Comparison of ENCODE assay signal across 9 mouse cellular contexts in genomic region chr2:152553774-152554423, GRCm38 (mm10). TPM values are rescaled to one million over a fixed set of nuclear protein-coding genes. Genes with fewer than 3 reads are reported as not detected.
DNase-seq lines count a peak whose midpoint lies in the region; ATAC-seq and TF ChIP-seq lines count a peak whose summit lies in the region.
"Had no signal": no experiment of that assay in that cellular context is flagged by ENCODE, and none has a peak within 500 bp of the region (broad histone marks: within the 10 kb centered on the region; RNA-seq: fewer than 3 reads in every experiment).

No protein-coding gene starts in this region.

- peaks cover 8% of the 10 kb centered on the region for H3K27me3 ChIP-seq in CH12.LX (replicated peaks)
- H3K27me3 ChIP-seq in lung, embryonic 15.5 days: no peaks in the 10 kb centered on the region

- H3K4me1 ChIP-seq in CH12.LX (ENCODE audit: control insufficient read depth in 1 of 2, insufficient read depth in 2 of 2): peaks cover 0 to 19% of the 10 kb centered on the region in 2 experiments; a peak in 2 of 4 replicates
- peaks cover 5% of the 10 kb centered on the region; the same call in 1 of the 2 replicates for H3K4me1 ChIP-seq in embryonic fibroblast, embryonic 13.5 days (ENCODE audit: control insufficient read depth, insufficient read depth, low read length)
- H3K4me1 ChIP-seq in lung, embryonic 15.5 days: 0 out of 2 replicates have a peak, but pooled peaks cover 3% of the 10 kb centered on the region

- H3K9me3 ChIP-seq in CH12.LX (replicated peaks; ENCODE audit: low read length): no peaks in the 10 kb centered on the region
- no peaks in the 10 kb centered on the region for H3K9me3 ChIP-seq in lung, embryonic 15.5 days

- H3K4me3 ChIP-seq in CH12.LX (replicated peaks in 1 of 3; ENCODE audit: low read depth in 2 of 3, low read length in 2 of 3, poor library complexity in 1 of 3): no peak overlapping the region
- no peak overlapping the region for H3K4me3 ChIP-seq in embryonic fibroblast, embryonic 13.5 days (ENCODE audit: insufficient read depth, low read length)
- no peak overlapping the region for H3K4me3 ChIP-seq in lung, embryonic 15.5 days

- peak; percentile 39 for DNase-seq in CH12.LX (ENCODE audit: extremely low read depth)
- peak; percentile 33 to 34 for DNase-seq in adrenal gland, postnatal 4 days (ENCODE audit: low spot score in 2 of 2)
- peak; percentile 65 to 77 for DNase-seq in heart, postnatal 14 days
- DNase-seq in layer of hippocampus, adult 11-12 months (ENCODE audit: low spot score): peak; percentile 55
- DNase-seq in retina, adult 2 months (ENCODE audit: low read depth, low spot score): peak; percentile 20
- no peak for DNase-seq in natural killer cell, adult 2 months (ENCODE audit: low spot score in 2 of 2)

- ATAC-seq in lung, embryonic 15.5 days (ENCODE audit: borderline replicate concordance, extremely low read depth, low FRiP score, low TSS enrichment): no peak

- H3K79me2 ChIP-seq in CH12.LX (replicated peaks; ENCODE audit: control insufficient read depth, extremely low read depth, insufficient read depth, poor library complexity, severe bottlenecking): no peaks in the 10 kb centered on the region

- H3K4me2 ChIP-seq in CH12.LX (ENCODE audit: insufficient read depth, low read depth, poor library complexity, severe bottlenecking): peak overlapping the region; percentile 42; the same call in 1 of the 2 replicates
- H3K4me2 ChIP-seq in lung, embryonic 15.5 days: peak overlapping the region; percentile 34

- in situ Hi-C loops in CH12.LX (cut with MboI; ENCODE audit: low pct_ligation_motif_present, low pct_unique_long_range_greater_than_20kb, low sequenced_read_pairs): no loop called here

- dilution Hi-C loops in CH12.LX (cut with MboI; ENCODE audit: extremely low pct_ligation_motif_present, extremely low pct_unique_long_range_greater_than_20kb, low sequenced_read_pairs): no loop called here

- peak; percentile 67 to 83 for TF ChIP-seq CTCF in CH12.LX (conservative IDR thresholded peaks at IDR 0.05 in 1 of 2, IDR thresholded peaks at IDR 0.05 in 1 of 2; ENCODE audit: low read depth in 2 of 2, low read length in 2 of 2)
- peak; percentile 62 for TF ChIP-seq CTCF in embryonic fibroblast, embryonic 13.5 days (IDR thresholded peaks at IDR 0.05; ENCODE audit: borderline replicate concordance, insufficient read depth, low read length)

- no peak for TF ChIP-seq EP300 in CH12.LX (IDR thresholded peaks at IDR 0.05; ENCODE audit: low read length)

- TF ChIP-seq RAD21 in CH12.LX (IDR thresholded peaks at IDR 0.05; ENCODE audit: low read depth, low read length): peak; percentile 68

- intact Hi-C loops in heart, postnatal 14 days (cut with DNase I): loop anchor here (5.0 kb wide), 2 partner anchors 48 to 103 kb away; partner anchors contain the start of gene Defb36

- 10% methylated on average over 16 of the region's 16 CpGs for WGBS in lung, embryonic 15.5 days

- H3K27ac ChIP-seq in CH12.LX (ENCODE audit: insufficient read depth, low read depth): no peak overlapping the region
- no peak overlapping the region for H3K27ac ChIP-seq in embryonic fibroblast, embryonic 13.5 days (ENCODE audit: insufficient read depth, low read length)
- no peak overlapping the region for H3K27ac ChIP-seq in lung, embryonic 15.5 days

- no peaks in the 10 kb centered on the region for H3K36me3 ChIP-seq in CH12.LX (replicated peaks in 1 of 2; ENCODE audit: control insufficient read depth in 1 of 2, insufficient read depth in 1 of 2, low read length in 1 of 2)
- no peaks in the 10 kb centered on the region for H3K36me3 ChIP-seq in lung, embryonic 15.5 days

- peak overlapping the region; percentile 20; the same call in 1 of the 2 replicates for H3K9ac ChIP-seq in CH12.LX (ENCODE audit: insufficient read depth, low read depth)
- H3K9ac ChIP-seq in lung, embryonic 15.5 days: no peak overlapping the region

- no peak for TF ChIP-seq POLR2A in CH12.LX (IDR thresholded peaks at IDR 0.05; ENCODE audit: low read depth, low read length)
- TF ChIP-seq POLR2A in embryonic fibroblast, embryonic 13.5 days (IDR thresholded peaks at IDR 0.05; ENCODE audit: low read depth, low read length): no peak

TF ChIP-seq in CH12.LX, 34 proteins besides CTCF, POLR2A, EP300 and RAD21:
- TF ChIP-seq HCFC1 (IDR thresholded peaks at IDR 0.05; ENCODE audit: low read depth, low read length) (peak; percentile 25; the same call in 1 of the 2 replicates), SMC3 (IDR thresholded peaks at IDR 0.05; ENCODE audit: low read depth, low read length) (peak; percentile 66), MAZ (IDR thresholded peaks at IDR 0.05; ENCODE audit: low read depth, low read length) (0 out of 2 replicates have a peak, but pooled peaks have one; percentile 61), ETS1 (conservative IDR thresholded peaks at IDR 0.05; ENCODE audit: low read depth, low read length) (no peak), PAX5 (IDR thresholded peaks at IDR 0.05; ENCODE audit: low read length) (no peak), POLR2AphosphoS2 (IDR thresholded peaks at IDR 0.05; ENCODE audit: low read depth, low read length) (no peak), GABPA (IDR thresholded peaks at IDR 0.05; ENCODE audit: insufficient replicate concordance, low read depth, low read length) (no peak), NRF1 (IDR thresholded peaks at IDR 0.05; ENCODE audit: low read depth, low read length) (no peak), BHLHE40 (IDR thresholded peaks at IDR 0.05; ENCODE audit: low read depth, low read length) (no peak), USF2 (conservative IDR thresholded peaks at IDR 0.05; ENCODE audit: low read depth, low read length) (no peak), JUN (IDR thresholded peaks at IDR 0.05; ENCODE audit: insufficient read depth, low read depth, low read length) (no peak), NELFE (IDR thresholded peaks at IDR 0.05; ENCODE audit: low read depth, low read length) (peak; percentile 50; the same call in 1 of the 2 replicates), MAX (IDR thresholded peaks at IDR 0.05; ENCODE audit: low read length) (no peak), CHD2 (IDR thresholded peaks at IDR 0.05; ENCODE audit: low read length) (no peak), JUND (conservative IDR thresholded peaks at IDR 0.05; ENCODE audit: low read depth, low read length) (no peak), TCF12 (IDR thresholded peaks at IDR 0.05; ENCODE audit: low read depth, low read length) (peak; percentile 31; the same call in 1 of the 2 replicates), USF1 (IDR thresholded peaks at IDR 0.05; ENCODE audit: low read depth, low read length) (no peak), MEF2A (IDR thresholded peaks at IDR 0.05; ENCODE audit: borderline replicate concordance, low read depth, low read length) (0 out of 2 replicates have a peak, but pooled peaks have one; percentile 9), ELF1 (IDR thresholded peaks at IDR 0.05; ENCODE audit: low read depth, low read length) (peak; percentile 84), ZNF384 (IDR thresholded peaks at IDR 0.05; ENCODE audit: low read depth, low read length) (no peak), IRF4 (IDR thresholded peaks at IDR 0.05; ENCODE audit: low read depth, low read length) (no peak), UBTF (IDR thresholded peaks at IDR 0.05; ENCODE audit: low read depth, low read length) (no peak), MAFK (IDR thresholded peaks at IDR 0.05; ENCODE audit: insufficient replicate concordance, low read length) (no peak), ZMIZ1 (IDR thresholded peaks at IDR 0.05; ENCODE audit: low read depth, low read length) (peak; percentile 42; the same call in 1 of the 2 replicates), SIN3A (IDR thresholded peaks at IDR 0.05; ENCODE audit: low read length) (peak; percentile 44; the same call in 1 of the 2 replicates)

RNA-seq across cellular contexts. Expression of gene Defb29, which starts 14.0 kb away (rescaled TPM):
- total RNA-seq in CH12.LX (2012; rRNA removed) (not detected in 2 replicates), CH12.LX (2014; rRNA removed) (not detected in 2 replicates)
- polyA plus RNA-seq in CH12.LX (2012; ENCODE audit: insufficient read length, low read depth): not detected in 2 replicates
- not detected for total RNA-seq in adrenal gland, postnatal 4 days (2021)
- not detected in 2 replicates for polyA plus RNA-seq in embryonic fibroblast, embryonic 13.5 days (2011; ENCODE audit: insufficient read length, low read depth, missing spikeins)
- total RNA-seq in heart, postnatal 14 days (2021): not detected
- not detected in 2 replicates for polyA plus RNA-seq in lung, embryonic 15.5 days (2015; fragmentation: Nextera tagmentation; extraction: Ambion mirVana)
- total RNA-seq: gastrocnemius, adult 8-10 months had no signal

RNA-seq across cellular contexts. Expression of gene Gm17416, which starts 15.2 kb away (rescaled TPM):
- not detected in 2 replicates for total RNA-seq in CH12.LX (2012; rRNA removed)
- not detected in 2 replicates for total RNA-seq in CH12.LX (2014; rRNA removed)
- polyA plus RNA-seq in CH12.LX (2012; ENCODE audit: insufficient read length, low read depth): not detected in 2 replicates
- not detected for total RNA-seq in adrenal gland, postnatal 4 days (2021)
- polyA plus RNA-seq in embryonic fibroblast, embryonic 13.5 days (2011; ENCODE audit: insufficient read length, low read depth, missing spikeins): not detected in 2 replicates
- total RNA-seq in heart, postnatal 14 days (2021): not detected
- not detected in 2 replicates for polyA plus RNA-seq in lung, embryonic 15.5 days (2015; fragmentation: Nextera tagmentation; extraction: Ambion mirVana)
- total RNA-seq: gastrocnemius, adult 8-10 months had no signal

RNA-seq across cellular contexts. Expression of gene Defb21, which starts 18.6 kb away (rescaled TPM):
- not detected in 2 replicates for total RNA-seq in CH12.LX (2012; rRNA removed)
- total RNA-seq in CH12.LX (2014; rRNA removed): not detected in 2 replicates
- not detected in 2 replicates for polyA plus RNA-seq in CH12.LX (2012; ENCODE audit: insufficient read length, low read depth)
- total RNA-seq in adrenal gland, postnatal 4 days (2021): not detected
- polyA plus RNA-seq in embryonic fibroblast, embryonic 13.5 days (2011; ENCODE audit: insufficient read length, low read depth, missing spikeins): not detected in 2 replicates
- not detected for total RNA-seq in heart, postnatal 14 days (2021)
- polyA plus RNA-seq in lung, embryonic 15.5 days (2015; fragmentation: Nextera tagmentation; extraction: Ambion mirVana): not detected in 2 replicates
- total RNA-seq: gastrocnemius, adult 8-10 months had no signal

RNA-seq across cellular contexts. Expression of gene Defb19, which starts 26.2 kb away (rescaled TPM):
- not detected in 2 replicates for total RNA-seq in CH12.LX (2012; rRNA removed)
- total RNA-seq in CH12.LX (2014; rRNA removed): not detected in 2 replicates
- not detected in 2 replicates for polyA plus RNA-seq in CH12.LX (2012; ENCODE audit: insufficient read length, low read depth)
- total RNA-seq in adrenal gland, postnatal 4 days (2021): 10 to 100 TPM in 1 of 2 experiments, 1 to 10 TPM in 1; 8.3 to 10.2 TPM
- polyA plus RNA-seq in embryonic fibroblast, embryonic 13.5 days (2011; ENCODE audit: insufficient read length, low read depth, missing spikeins): not detected in 2 replicates
- not detected for total RNA-seq in heart, postnatal 14 days (2021)
- polyA plus RNA-seq in lung, embryonic 15.5 days (2015; fragmentation: Nextera tagmentation; extraction: Ambion mirVana): not detected in 2 replicates
- total RNA-seq: gastrocnemius, adult 8-10 months had no signal

RNA-seq across cellular contexts. Expression of gene Defb28, which starts 35.8 kb away (rescaled TPM):
- total RNA-seq in CH12.LX (2012; rRNA removed): not detected in 2 replicates
- total RNA-seq in CH12.LX (2014; rRNA removed): not detected in 2 replicates
- not detected in 2 replicates for polyA plus RNA-seq in CH12.LX (2012; ENCODE audit: insufficient read length, low read depth)
- total RNA-seq in adrenal gland, postnatal 4 days (2021): not detected
- not detected in 2 replicates for polyA plus RNA-seq in embryonic fibroblast, embryonic 13.5 days (2011; ENCODE audit: insufficient read length, low read depth, missing spikeins)
- total RNA-seq in heart, postnatal 14 days (2021): not detected
- not detected in 2 replicates for polyA plus RNA-seq in lung, embryonic 15.5 days (2015; fragmentation: Nextera tagmentation; extraction: Ambion mirVana)
- total RNA-seq: gastrocnemius, adult 8-10 months had no signal

Comparison
In these comparisons a context has a peak if more than half of its experiments do, and no peak if none do; other contexts are left out.
1. DNase-seq: peak in CH12.LX (single experiment), adrenal gland, postnatal 4 days (2 of 2), heart, postnatal 14 days (2 of 2), layer of hippocampus, adult 11-12 months (single experiment) and retina, adult 2 months (single experiment); none in natural killer cell, adult 2 months (0 of 2).